Mouse (Mus musculus): Measurements from ENCODE around the gene Abcc8. TPM values are rescaled to one million over a fixed set of nuclear protein-coding genes. Genes with fewer than 3 reads are reported as not detected.

The Abcc8 gene
- polyA plus RNA-seq (2015; fragmentation: Nextera tagmentation; extraction: Ambion mirVana) = 2.6 and 3.5 TPM in 2 replicates

DNA sequence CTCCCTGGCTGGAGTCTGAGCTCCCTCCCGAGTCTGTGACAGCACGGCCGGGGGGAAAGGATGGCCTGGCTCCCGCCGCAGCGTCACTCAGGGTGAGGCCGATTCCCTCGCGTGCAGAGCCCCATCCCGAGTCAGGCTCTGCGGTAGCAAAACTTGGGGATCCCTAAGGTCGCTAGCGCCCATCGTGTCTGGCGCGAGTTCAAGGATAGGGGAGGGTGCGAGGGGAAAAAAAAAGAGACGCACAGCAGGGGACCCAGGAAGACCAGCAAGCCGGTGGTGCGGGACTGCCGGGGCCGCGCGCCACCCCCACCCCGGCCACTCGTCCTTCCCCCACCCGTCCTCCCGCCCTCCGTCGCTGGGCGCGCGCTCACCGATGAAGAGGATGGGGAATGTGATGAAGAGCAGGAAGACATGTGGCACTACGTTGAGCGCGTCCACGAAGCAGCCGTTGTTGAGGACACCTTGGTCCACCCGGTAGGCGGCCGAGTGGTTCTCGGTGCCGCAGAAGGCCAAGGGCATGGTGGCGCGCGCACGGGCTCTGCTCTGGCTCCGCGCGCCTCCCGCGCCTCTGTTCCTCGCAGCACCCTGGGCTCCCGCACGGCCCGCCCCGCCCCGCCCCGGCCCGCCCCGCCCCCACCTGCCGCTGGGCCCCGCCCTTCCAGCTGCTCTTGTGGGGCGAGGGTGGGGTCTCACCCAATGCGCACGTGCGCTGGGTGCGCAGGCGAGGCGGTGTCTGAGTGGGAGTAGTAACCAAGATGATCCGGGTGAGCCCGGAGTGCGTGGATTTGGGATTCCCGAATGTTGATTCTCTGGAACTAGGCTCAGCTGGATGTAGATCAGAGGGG, at the start of gene Abcc8:
Abcc8 (minus strand) TSS at position 603 of the 845 bp plus-strand sequence.
- peak; percentile 47 for ATAC-seq (ENCODE audit: low FRiP score, low TSS enrichment)
- Histone ChIP-seq H3K9ac (replicated peaks; ENCODE audit: low read length) (0 out of 2 replicates have a peak within 1 kb of the TSS, but pooled peaks have one; percentile 7), H3K27me3 (ENCODE audit: insufficient read depth, low read length) (peaks cover 44% of the 10 kb centered on the region)

DNA sequence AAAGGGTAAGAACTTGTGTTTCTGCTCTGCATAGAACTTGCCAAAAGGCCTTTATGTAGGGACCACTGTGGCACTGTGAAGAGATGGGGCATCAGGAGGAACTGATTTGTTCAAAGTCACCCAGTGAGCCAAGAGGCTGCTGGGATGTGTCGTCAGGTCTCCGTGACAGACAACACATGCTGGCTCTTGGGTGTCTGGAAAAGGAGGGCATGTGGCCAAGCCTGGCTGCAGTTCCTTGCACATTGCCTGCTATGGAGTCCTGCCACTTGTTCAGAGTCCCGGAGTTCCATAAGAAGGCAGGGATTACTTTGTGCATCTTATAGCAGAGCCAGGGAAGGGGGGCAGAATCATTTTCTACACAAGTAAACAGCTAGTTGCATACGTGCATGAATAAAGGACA, 47.1 kb upstream of the Abcc8 start:
- H3K27ac ChIP-seq (ENCODE audit: low read length) = no peak overlapping the region
- no peaks in the 10 kb centered on the region for H3K36me3 ChIP-seq (ENCODE audit: insufficient read depth, low read length)
- H3K4me3 ChIP-seq (ENCODE audit: low read length) = no peak overlapping the region
- H3K9me3 ChIP-seq (ENCODE audit: low read length) = no peaks in the 10 kb centered on the region
- H3K4me1 ChIP-seq (ENCODE audit: insufficient read depth, low read length) = no peaks in the 10 kb centered on the region
- H3K27me3 ChIP-seq (ENCODE audit: insufficient read depth, low read length) = no peaks in the 10 kb centered on the region
- 70% methylated on average over 4 of the region's 4 CpGs for WGBS
- ATAC-seq (ENCODE audit: low FRiP score, low TSS enrichment) = no peak
- no peak overlapping the region for H3K9ac ChIP-seq (replicated peaks; ENCODE audit: low read length)
- no peak overlapping the region for H3K4me2 ChIP-seq (replicated peaks; ENCODE audit: low read depth, low read length)

More for the DNA sequence above, at the start of gene Abcc8:
- H3K4me1 ChIP-seq (ENCODE audit: insufficient read depth, low read length) = peaks cover 12% of the 10 kb centered on the region
- H3K4me3 ChIP-seq (ENCODE audit: low read length) = peak within 1 kb of the TSS; percentile 42
- no peaks in the 10 kb centered on the region for H3K36me3 ChIP-seq (ENCODE audit: insufficient read depth, low read length)
- peak within 1 kb of the TSS; percentile 67 for H3K4me2 ChIP-seq (replicated peaks; ENCODE audit: low read depth, low read length)
- no peak within 1 kb of the TSS for H3K27ac ChIP-seq (ENCODE audit: low read length)
- WGBS = under 1% methylated on average over 72 of the region's 75 CpGs
- H3K9me3 ChIP-seq (ENCODE audit: low read length) = no peaks in the 10 kb centered on the region

DNA sequence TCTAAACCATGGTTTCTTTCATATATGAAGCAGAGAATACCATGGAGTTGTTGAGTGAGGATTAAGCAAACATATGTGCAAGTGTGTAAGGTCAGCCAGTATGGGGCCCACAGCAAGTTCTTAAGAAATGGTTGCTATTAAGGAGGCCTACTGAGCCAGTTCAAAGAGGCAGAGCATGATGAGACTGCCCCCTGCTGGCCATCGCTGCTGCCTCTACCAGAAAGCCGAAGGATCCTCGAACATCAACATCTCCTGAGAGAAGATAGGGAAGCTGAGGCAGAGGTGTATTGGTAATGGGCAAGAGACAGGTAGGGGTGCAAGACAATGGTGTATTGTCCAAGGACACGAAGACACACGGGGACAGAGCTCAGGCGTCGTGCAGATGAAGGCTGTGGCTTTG, 46.4 kb upstream of the Abcc8 start:
- H3K4me3 ChIP-seq (ENCODE audit: low read length) = no peak overlapping the region
- 20% methylated on average over 7 of the region's 7 CpGs for whole genome bisulfite sequencing
- no peaks in the 10 kb centered on the region for H3K4me1 ChIP-seq (ENCODE audit: insufficient read depth, low read length)
- no peaks in the 10 kb centered on the region for H3K27me3 ChIP-seq (ENCODE audit: insufficient read depth, low read length)
- no peak overlapping the region for H3K27ac ChIP-seq (ENCODE audit: low read length)
- ATAC-seq (ENCODE audit: low FRiP score, low TSS enrichment) = no peak
- no peak overlapping the region for H3K4me2 ChIP-seq (replicated peaks; ENCODE audit: low read depth, low read length)
- H3K9ac ChIP-seq (replicated peaks; ENCODE audit: low read length) = no peak overlapping the region
- no peaks in the 10 kb centered on the region for H3K36me3 ChIP-seq (ENCODE audit: insufficient read depth, low read length)
- H3K9me3 ChIP-seq (ENCODE audit: low read length) = no peaks in the 10 kb centered on the region

DNA sequence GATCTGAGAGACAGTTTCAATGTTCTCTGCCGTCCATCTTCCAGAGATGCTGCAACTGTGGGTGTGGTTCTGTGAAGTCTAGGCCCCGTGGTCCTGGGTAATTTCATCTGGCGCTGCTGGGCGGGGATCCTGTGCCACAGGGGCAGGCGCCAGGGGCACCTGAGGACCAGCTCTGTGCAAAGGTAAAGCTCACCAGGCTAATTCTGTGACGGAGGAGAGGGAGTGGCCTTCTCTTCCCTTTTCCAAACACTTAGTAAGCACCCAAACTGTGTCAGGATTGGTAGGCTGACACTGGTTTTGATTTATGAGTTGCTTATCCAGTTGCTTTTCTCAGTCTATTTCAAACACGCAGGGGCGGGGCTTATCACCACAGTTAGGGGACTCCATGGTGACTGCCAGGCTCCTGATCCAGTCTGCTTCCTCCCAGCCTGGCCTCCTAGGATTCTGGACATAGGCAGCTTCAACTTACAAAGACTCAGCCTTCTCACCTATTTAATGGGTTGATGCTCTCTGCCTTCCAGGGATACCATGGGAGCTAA, 40.8 kb upstream of the Abcc8 start:
- H3K4me1 ChIP-seq (ENCODE audit: insufficient read depth, low read length) = peaks cover 7% of the 10 kb centered on the region
- H3K4me2 ChIP-seq (replicated peaks; ENCODE audit: low read depth, low read length) = no peak overlapping the region
- no peak overlapping the region for H3K27ac ChIP-seq (ENCODE audit: low read length)
- H3K36me3 ChIP-seq (ENCODE audit: insufficient read depth, low read length) = no peaks in the 10 kb centered on the region
- 65% methylated on average over 8 of the region's 8 CpGs for WGBS
- no peak overlapping the region for H3K9ac ChIP-seq (replicated peaks; ENCODE audit: low read length)
- no peak for ATAC-seq (ENCODE audit: low FRiP score, low TSS enrichment)
- H3K4me3 ChIP-seq (ENCODE audit: low read length) = no peak overlapping the region
- H3K9me3 ChIP-seq (ENCODE audit: low read length) = no peaks in the 10 kb centered on the region
- no peaks in the 10 kb centered on the region; the same call in 1 of the 2 replicates for H3K27me3 ChIP-seq (ENCODE audit: insufficient read depth, low read length)

DNA sequence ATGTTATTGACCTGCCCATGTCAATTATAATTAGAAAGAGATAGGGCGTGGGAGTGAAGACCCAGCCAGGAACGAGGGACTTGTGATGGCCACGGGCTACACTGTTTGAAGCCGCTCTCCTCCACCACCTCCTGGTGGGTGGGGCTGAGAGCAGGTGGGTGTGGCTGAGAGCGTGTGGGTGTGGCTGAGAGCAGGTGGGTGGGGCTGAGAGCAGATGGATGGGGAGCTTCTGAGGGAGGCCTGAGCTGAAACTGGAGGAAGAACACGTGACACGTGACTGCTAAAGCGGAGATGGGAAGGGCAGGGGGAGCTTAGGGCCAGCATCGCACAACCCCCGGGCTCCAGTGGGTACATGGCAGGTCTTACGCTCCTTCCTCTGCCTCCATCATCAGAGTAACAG, 38.6 kb upstream of the Abcc8 start:
- no peak overlapping the region for H3K9ac ChIP-seq (replicated peaks; ENCODE audit: low read length)
- no peak overlapping the region for H3K27ac ChIP-seq (ENCODE audit: low read length)
- H3K9me3 ChIP-seq (ENCODE audit: low read length) = no peaks in the 10 kb centered on the region
- H3K4me1 ChIP-seq (ENCODE audit: insufficient read depth, low read length) = peaks cover 7% of the 10 kb centered on the region
- WGBS = 12% methylated on average over 11 of the region's 11 CpGs
- no peak overlapping the region for H3K4me2 ChIP-seq (replicated peaks; ENCODE audit: low read depth, low read length)
- ATAC-seq (ENCODE audit: low FRiP score, low TSS enrichment) = peak; percentile 74
- H3K27me3 ChIP-seq (ENCODE audit: insufficient read depth, low read length) = peaks cover 2% of the 10 kb centered on the region; the same call in 1 of the 2 replicates
- no peak overlapping the region for H3K4me3 ChIP-seq (ENCODE audit: low read length)
- H3K36me3 ChIP-seq (ENCODE audit: insufficient read depth, low read length) = no peaks in the 10 kb centered on the region

DNA sequence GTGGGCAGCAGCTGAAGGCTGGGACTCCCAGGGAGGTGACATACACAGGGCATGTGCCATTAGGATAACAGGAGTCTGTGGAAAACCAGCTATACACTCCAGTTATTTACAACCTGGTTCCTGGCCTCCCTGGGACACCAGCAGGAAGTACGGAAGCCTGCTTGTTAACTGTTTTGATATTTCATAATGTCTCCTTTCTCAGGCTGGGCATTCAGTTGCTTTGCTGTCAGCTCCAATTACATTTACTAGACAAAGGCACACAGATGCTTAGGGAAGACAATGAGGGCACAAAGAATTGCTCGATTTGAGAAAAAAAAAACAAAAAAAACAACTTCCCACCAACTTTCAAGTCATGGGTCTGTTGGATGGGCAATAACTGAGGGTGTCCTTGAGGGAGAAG, 36.6 kb upstream of the Abcc8 start:
- Histone ChIP-seq H3K9ac (replicated peaks; ENCODE audit: low read length) (no peak overlapping the region), H3K27ac (ENCODE audit: low read length) (no peak overlapping the region), H3K27me3 (ENCODE audit: insufficient read depth, low read length) (peaks cover 2% of the 10 kb centered on the region; the same call in 1 of the 2 replicates), H3K36me3 (ENCODE audit: insufficient read depth, low read length) (no peaks in the 10 kb centered on the region), H3K4me1 (ENCODE audit: insufficient read depth, low read length) (peaks cover 7% of the 10 kb centered on the region), H3K4me3 (ENCODE audit: low read length) (no peak overlapping the region), H3K4me2 (replicated peaks; ENCODE audit: low read depth, low read length) (no peak overlapping the region), H3K9me3 (ENCODE audit: low read length) (no peaks in the 10 kb centered on the region)
- no peak for ATAC-seq (ENCODE audit: low FRiP score, low TSS enrichment)
- 30% methylated on average over 2 of the region's 2 CpGs for WGBS

DNA sequence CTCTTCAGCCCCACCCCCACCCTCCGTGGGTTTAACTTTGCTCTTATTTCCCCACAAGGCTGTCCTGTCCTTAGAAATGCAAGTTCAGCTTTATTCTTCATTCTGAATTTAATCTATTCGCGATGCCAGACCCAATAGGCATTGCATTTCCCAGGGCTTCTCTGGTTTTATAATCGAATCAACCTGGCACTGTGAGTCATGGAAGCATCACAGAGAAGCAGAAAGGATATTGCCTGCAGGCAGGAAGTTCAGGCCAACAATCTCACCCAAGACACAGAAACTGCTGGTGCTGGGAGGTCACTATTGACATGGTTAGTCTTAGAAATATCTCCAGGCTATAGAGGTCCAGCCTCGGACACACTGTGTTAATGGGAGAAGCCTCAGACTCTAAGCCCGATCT, 30.4 kb upstream of the Abcc8 start:
- Histone ChIP-seq H3K4me1 (ENCODE audit: insufficient read depth, low read length) (no peaks in the 10 kb centered on the region), H3K9ac (replicated peaks; ENCODE audit: low read length) (no peak overlapping the region), H3K27ac (ENCODE audit: low read length) (no peak overlapping the region), H3K9me3 (ENCODE audit: low read length) (no peaks in the 10 kb centered on the region), H3K4me3 (ENCODE audit: low read length) (no peak overlapping the region), H3K27me3 (ENCODE audit: insufficient read depth, low read length) (no peaks in the 10 kb centered on the region; the same call in 1 of the 2 replicates), H3K4me2 (replicated peaks; ENCODE audit: low read depth, low read length) (no peak overlapping the region), H3K36me3 (ENCODE audit: insufficient read depth, low read length) (no peaks in the 10 kb centered on the region)
- ATAC-seq (ENCODE audit: low FRiP score, low TSS enrichment) = no peak
- 88% methylated on average over 6 of the region's 6 CpGs for WGBS

DNA sequence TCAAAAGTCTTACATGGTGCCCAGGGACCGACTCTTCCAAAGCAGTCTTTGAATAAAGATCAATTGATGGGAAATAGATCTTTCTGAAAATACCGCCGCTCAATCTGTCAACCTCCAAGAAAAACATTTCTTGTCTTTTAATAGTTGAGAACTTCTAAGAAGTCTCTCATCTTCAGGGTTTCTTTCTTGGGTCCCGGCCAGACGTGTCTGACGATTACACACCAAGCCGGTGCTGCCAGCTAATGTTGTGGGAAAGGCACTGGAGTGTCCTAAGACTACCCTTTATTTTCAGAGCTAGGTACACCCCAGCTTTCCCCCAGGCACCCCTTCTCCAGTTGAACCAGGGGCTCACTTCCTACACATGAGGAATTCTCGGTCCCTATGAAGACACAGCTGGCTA, 28.3 kb upstream of the Abcc8 start:
- H3K27ac ChIP-seq (ENCODE audit: low read length) = no peak overlapping the region
- no peak overlapping the region for H3K4me3 ChIP-seq (ENCODE audit: low read length)
- no peaks in the 10 kb centered on the region for H3K4me1 ChIP-seq (ENCODE audit: insufficient read depth, low read length)
- no peaks in the 10 kb centered on the region for H3K9me3 ChIP-seq (ENCODE audit: low read length)
- 89% methylated on average over 8 of the region's 8 CpGs for WGBS
- H3K4me2 ChIP-seq (replicated peaks; ENCODE audit: low read depth, low read length) = no peak overlapping the region
- no peak for ATAC-seq (ENCODE audit: low FRiP score, low TSS enrichment)
- H3K9ac ChIP-seq (replicated peaks; ENCODE audit: low read length) = no peak overlapping the region
- no peaks in the 10 kb centered on the region for H3K27me3 ChIP-seq (ENCODE audit: insufficient read depth, low read length)
- no peaks in the 10 kb centered on the region for H3K36me3 ChIP-seq (ENCODE audit: insufficient read depth, low read length)

DNA sequence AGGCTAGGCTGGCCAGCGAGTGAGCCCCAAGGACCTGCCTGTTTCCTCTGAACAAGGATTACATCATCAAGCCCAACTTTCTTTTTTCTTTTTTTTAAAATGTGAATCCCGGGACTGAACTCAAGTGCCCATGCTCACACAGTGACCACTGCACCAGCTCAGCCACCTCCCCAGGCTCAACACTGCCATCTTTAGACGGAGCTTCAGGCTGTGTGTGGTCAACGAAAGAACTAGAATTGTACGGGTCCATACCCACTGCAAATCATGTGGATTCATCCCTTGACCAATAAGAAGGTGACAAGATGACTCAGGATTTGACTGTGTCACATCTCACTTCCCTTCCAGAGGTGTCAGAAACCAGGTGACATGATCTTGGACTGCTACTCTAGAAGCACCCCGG, 24.9 kb upstream of the Abcc8 start:
- H3K27me3 ChIP-seq (ENCODE audit: insufficient read depth, low read length) = no peaks in the 10 kb centered on the region
- H3K9ac ChIP-seq (replicated peaks; ENCODE audit: low read length) = no peak overlapping the region
- H3K4me2 ChIP-seq (replicated peaks; ENCODE audit: low read depth, low read length) = no peak overlapping the region
- H3K9me3 ChIP-seq (ENCODE audit: low read length) = no peaks in the 10 kb centered on the region
- H3K27ac ChIP-seq (ENCODE audit: low read length) = no peak overlapping the region
- WGBS = 73% methylated on average over 6 of the region's 6 CpGs
- no peak overlapping the region for H3K4me3 ChIP-seq (ENCODE audit: low read length)
- H3K4me1 ChIP-seq (ENCODE audit: insufficient read depth, low read length) = no peaks in the 10 kb centered on the region; the same call in 1 of the 2 replicates
- no peaks in the 10 kb centered on the region for H3K36me3 ChIP-seq (ENCODE audit: insufficient read depth, low read length)
- no peak for ATAC-seq (ENCODE audit: low FRiP score, low TSS enrichment)

DNA sequence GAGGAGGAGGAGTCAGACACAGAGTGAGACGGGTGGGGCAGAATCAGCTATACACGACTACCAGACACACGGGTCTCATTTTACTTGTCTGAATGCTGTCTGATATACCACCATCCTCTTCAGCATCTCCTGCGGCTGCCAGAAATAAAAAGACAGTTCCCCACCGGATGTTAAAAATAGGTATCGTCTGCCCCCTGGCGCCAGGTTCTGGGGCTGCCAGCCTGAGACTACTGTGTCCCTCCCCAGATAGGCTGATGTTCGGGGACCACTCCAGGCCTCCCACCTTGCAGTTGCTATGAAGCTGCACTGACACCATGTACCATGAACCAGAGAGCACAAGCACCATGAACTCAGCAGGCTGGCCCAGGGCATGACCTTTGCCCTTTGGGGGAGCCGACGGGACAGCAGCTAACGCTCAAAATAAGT, 24.2 kb upstream of the Abcc8 start:
- H3K4me2 ChIP-seq (replicated peaks; ENCODE audit: low read depth, low read length) = no peak overlapping the region
- H3K4me3 ChIP-seq (ENCODE audit: low read length) = no peak overlapping the region
- 29% methylated on average over 11 of the region's 11 CpGs for WGBS
- no peaks in the 10 kb centered on the region for H3K9me3 ChIP-seq (ENCODE audit: low read length)
- no peak for ATAC-seq (ENCODE audit: low FRiP score, low TSS enrichment)
- H3K27me3 ChIP-seq (ENCODE audit: insufficient read depth, low read length) = no peaks in the 10 kb centered on the region
- H3K4me1 ChIP-seq (ENCODE audit: insufficient read depth, low read length) = no peaks in the 10 kb centered on the region; the same call in 1 of the 2 replicates
- no peak overlapping the region for H3K27ac ChIP-seq (ENCODE audit: low read length)
- no peaks in the 10 kb centered on the region for H3K36me3 ChIP-seq (ENCODE audit: insufficient read depth, low read length)
- H3K9ac ChIP-seq (replicated peaks; ENCODE audit: low read length) = no peak overlapping the region
